Comparison of ENCODE assay signal across 16 mouse cellular contexts in the genomic region with DNA sequence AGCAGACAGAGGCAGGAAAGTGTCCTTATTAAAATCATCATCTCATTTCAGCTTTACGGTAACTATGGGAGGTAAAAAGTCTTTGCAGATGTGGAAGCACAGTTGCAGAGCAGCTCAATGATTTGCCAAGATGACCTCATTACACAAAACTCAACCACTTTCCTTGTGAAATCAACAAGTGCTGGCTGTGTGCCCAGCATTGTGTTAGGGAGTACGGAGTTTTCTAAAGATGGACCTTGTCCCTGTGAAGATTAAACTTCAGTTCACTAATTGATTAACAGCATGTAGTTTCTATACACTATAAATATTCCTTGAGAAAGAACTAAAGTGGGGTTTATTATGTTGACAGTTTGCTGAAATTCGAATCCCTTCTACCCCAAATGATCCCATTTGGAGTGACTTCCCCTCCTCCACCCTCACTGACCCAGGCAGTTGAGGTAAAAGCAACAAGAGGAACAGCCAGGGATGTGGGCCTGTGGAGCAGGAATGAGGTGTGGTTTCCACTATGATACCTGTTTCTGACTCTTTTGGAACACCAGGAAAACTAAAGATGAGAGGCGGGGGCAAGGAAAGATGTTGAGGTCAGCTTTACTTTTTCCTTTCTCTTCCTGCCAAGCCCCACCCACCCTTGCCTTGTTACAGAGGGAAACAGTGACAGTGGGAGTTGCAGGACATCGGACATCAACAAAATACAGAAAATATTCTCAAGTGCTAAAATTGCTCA. TPM values are rescaled to one million over a fixed set of nuclear protein-coding genes. Genes with fewer than 3 reads are reported as not detected.
DNase-seq lines count a peak whose midpoint lies in the region; ATAC-seq and TF ChIP-seq lines count a peak whose summit lies in the region.
"Had no signal": no experiment of that assay in that cellular context is flagged by ENCODE, and none has a peak within 500 bp of the region (broad histone marks: within the 10 kb centered on the region; RNA-seq: fewer than 3 reads in every experiment).

No protein-coding gene starts in this region.

- no peaks in the 10 kb centered on the region for H3K9me3 ChIP-seq in heart, embryonic 10.5 days
- H3K9me3 ChIP-seq in lung, embryonic 14.5 days (ENCODE audit: low read depth, low read length): no peaks in the 10 kb centered on the region
- H3K9me3 ChIP-seq: embryonic facial prominence, embryonic 13.5 days; forebrain, embryonic 12.5 days; neural tube, embryonic 13.5 days had no signal

- 58% methylated on average over 5 of the region's 5 CpGs for WGBS in heart, embryonic 10.5 days
- WGBS in lung, embryonic 14.5 days: 47% methylated on average over 5 of the region's 5 CpGs

- H3K9ac ChIP-seq in lung, embryonic 14.5 days: no peak overlapping the region
- H3K9ac ChIP-seq: embryonic facial prominence, embryonic 13.5 days; forebrain, embryonic 12.5 days; liver, postnatal 0 days; neural tube, embryonic 13.5 days had no signal

- peaks cover 30% of the 10 kb centered on the region; the same call in 1 of the 2 replicates for H3K27me3 ChIP-seq in heart, embryonic 10.5 days (ENCODE audit: insufficient read depth, poor library complexity, severe bottlenecking)
- H3K27me3 ChIP-seq in lung, embryonic 14.5 days (ENCODE audit: insufficient read depth, low read length): peaks cover 17% of the 10 kb centered on the region
- H3K27me3 ChIP-seq: neural tube, embryonic 13.5 days had no signal

- H3K4me2 ChIP-seq in lung, embryonic 14.5 days: no peak overlapping the region
- H3K4me2 ChIP-seq: embryonic facial prominence, embryonic 13.5 days; forebrain, embryonic 12.5 days; neural tube, embryonic 13.5 days had no signal

- peak; percentile 95 for DNase-seq in heart, adult 11 months
- DNase-seq in heart, embryonic 10.5 days (ENCODE audit: low spot score): no peak
- peak; percentile 49 for DNase-seq in lung, embryonic 14.5 days
- DNase-seq in lung, adult 18-20 months: no peak
- peak; percentile 34 for DNase-seq in gastrocnemius, postnatal 10 days
- no peak for DNase-seq in urinary bladder, postnatal 10 days (ENCODE audit: low spot score)
- DNase-seq in urinary bladder, adult 2 months (ENCODE audit: low spot score): no peak
- DNase-seq: cerebellum, postnatal 25 days; kidney, postnatal 36 days; layer of hippocampus, postnatal 36 days; liver, postnatal 0 days had no signal

- no peak for ATAC-seq in lung, embryonic 14.5 days (ENCODE audit: insufficient read depth)
- ATAC-seq: CD4-positive, CD25-positive, alpha-beta regulatory T cell, adult 4 months; liver, postnatal 0 days had no signal

- H3K36me3 ChIP-seq in heart, embryonic 10.5 days: no peaks in the 10 kb centered on the region
- no peaks in the 10 kb centered on the region for H3K36me3 ChIP-seq in lung, embryonic 14.5 days (ENCODE audit: insufficient read depth)
- H3K36me3 ChIP-seq: embryonic facial prominence, embryonic 13.5 days; forebrain, embryonic 12.5 days; neural tube, embryonic 13.5 days had no signal

- no peak overlapping the region for H3K4me3 ChIP-seq in heart, embryonic 10.5 days
- H3K4me3 ChIP-seq in lung, embryonic 14.5 days (ENCODE audit: low read depth, low read length): no peak overlapping the region
- H3K4me3 ChIP-seq: embryonic facial prominence, embryonic 13.5 days; forebrain, embryonic 12.5 days; neural tube, embryonic 13.5 days had no signal

- H3K27ac ChIP-seq in heart, embryonic 10.5 days: no peak overlapping the region
- H3K27ac ChIP-seq in lung, embryonic 14.5 days (ENCODE audit: low read depth): no peak overlapping the region
- H3K27ac ChIP-seq: embryonic facial prominence, embryonic 13.5 days; forebrain, embryonic 12.5 days; neural tube, embryonic 13.5 days had no signal

- no peak for TF ChIP-seq CTCF in lung, embryonic 14.5 days (IDR thresholded peaks at IDR 0.05; ENCODE audit: low read depth)

- no peaks in the 10 kb centered on the region for H3K4me1 ChIP-seq in heart, embryonic 10.5 days
- no peaks in the 10 kb centered on the region for H3K4me1 ChIP-seq in lung, embryonic 14.5 days (ENCODE audit: insufficient read depth)
- H3K4me1 ChIP-seq: embryonic facial prominence, embryonic 13.5 days; forebrain, embryonic 12.5 days; neural tube, embryonic 13.5 days had no signal

RNA-seq across cellular contexts. Expression of a gene that starts 4.4 kb away (rescaled TPM):
- polyA plus RNA-seq in heart, embryonic 10.5 days (2016; fragmentation: Nextera tagmentation; extraction: Ambion mirVana): 0.48 and 0.49 TPM in 2 replicates
- polyA plus RNA-seq in lung, embryonic 14.5 days (2014; fragmentation: Nextera tagmentation; extraction: Ambion mirVana): 1.2 and 1.9 TPM in 2 replicates
- 10 to 100 TPM in 1 of 2 experiments, 1 to 10 TPM in 1; 8.6 to 10.6 TPM for total RNA-seq in gastrocnemius, postnatal 10 days (2021)
- polyA plus RNA-seq in urinary bladder, adult 2 months (2012; rRNA removed): 1.4 and 1.9 TPM in 2 replicates
- total RNA-seq: megakaryocyte, adult 5-6 weeks had no signal
- polyA plus RNA-seq: CD4-positive, CD25-positive, alpha-beta regulatory T cell, adult 4 months had no signal

Comparison
In these comparisons a context has a peak if more than half of its experiments do, and no peak if none do; other contexts are left out.
1. DNase-seq: peak in heart, adult 11 months (single experiment), lung, embryonic 14.5 days (single experiment) and gastrocnemius, postnatal 10 days (single experiment); none in heart, embryonic 10.5 days (single experiment), lung, adult 18-20 months (0 of 2), urinary bladder, postnatal 10 days (single experiment) and urinary bladder, adult 2 months (single experiment).